Mouse (Mus musculus) ovary, postnatal 10 days (tissue): ENCODE measurements around the gene Dcps.
"Not testable (repeated sequence)": the region's sequence is repeated elsewhere in the genome, so short reads cannot be mapped to it uniquely, and the experiment has no call there.

ENCODE experiments used
- DNase-seq: peaks from one replicate; pipeline ENCODE4 v3.0.0; 2022; ENCODE audit warnings: low spot score

Gene Dcps

GRCm38 (mm10) chr9:35176124-35176659, 331 bp upstream of the Dcps start:
- DNase-seq = no peak

GRCm38 (mm10) chr9:35173331-35173730, 2.5 kb downstream of the Dcps start:
- no peak for DNase-seq

- DNase-seq = no peak
Observed at GRCm38 (mm10) chr9:35170071-35170470, 5.8 kb downstream of the Dcps start.

GRCm38 (mm10) chr9:35166798-35167635, 8.8 kb downstream of the Dcps start:
- no peak for DNase-seq

DNA sequence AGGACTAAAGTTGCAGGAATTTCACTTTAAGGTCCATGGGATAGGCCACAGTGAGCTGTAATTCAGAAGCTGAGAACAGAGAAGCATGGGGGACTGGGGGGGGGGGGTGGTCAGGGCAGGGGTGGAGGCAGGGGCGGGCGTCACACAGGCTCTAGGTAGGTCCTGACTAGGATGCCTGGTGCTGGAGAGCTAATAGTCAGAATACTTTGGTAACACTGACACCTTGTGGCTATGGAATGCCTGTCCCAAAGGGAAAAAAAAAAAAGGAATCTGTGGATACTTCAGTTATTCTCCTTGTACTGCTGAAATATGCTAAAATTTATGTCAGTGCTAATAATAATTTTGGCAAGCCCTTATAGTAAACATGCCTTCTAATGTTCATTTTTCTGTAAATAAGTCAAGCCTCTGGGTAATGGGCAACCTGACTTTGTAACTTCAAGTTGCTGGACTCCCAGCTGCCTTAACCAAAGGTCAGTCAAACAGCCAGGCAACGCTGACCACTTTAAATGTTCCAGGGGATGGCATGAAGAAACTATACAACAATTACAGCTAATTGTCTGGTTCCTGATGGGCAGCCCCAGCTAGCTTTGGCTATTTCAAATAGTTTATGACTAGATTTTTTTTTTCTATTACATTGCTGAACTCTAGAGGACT, 9.6 kb downstream of the Dcps start:
- no peak for DNase-seq

DNA sequence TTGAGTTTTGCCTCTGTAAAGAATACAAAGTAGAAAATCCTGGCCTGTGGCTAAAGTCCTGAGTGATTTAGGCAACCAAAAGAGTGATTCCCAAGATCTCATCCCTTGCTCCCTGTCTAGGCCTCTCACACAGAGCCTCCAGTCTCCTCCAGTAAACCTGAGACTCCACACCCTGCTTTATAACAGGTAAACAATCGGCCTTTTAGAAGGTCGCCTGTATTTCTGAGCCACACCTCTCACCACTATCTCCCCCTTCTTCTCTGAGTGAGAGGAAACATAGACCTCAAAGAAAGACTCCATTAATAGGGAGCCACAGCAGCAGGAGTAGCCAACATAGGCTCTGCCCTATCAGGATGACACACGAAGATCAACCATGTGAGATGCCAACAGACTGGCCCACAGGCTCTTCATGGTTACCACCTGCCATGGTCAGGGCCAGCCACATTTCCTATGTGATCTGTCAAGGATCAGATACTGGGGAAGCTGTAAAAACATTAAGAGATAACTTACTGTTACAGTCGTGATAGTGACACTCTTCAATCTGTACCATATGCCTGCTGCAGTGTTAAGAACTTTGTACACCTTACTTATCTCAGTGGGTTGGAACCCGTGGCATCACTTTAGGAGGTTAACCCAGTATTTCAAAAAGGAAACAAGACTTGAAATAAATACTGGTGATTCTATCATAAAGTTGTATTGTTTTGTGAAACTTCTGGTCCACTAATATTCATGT, 11.6 kb downstream of the Dcps start:
- DNase-seq = no peak

- DNase-seq = no peak
Observed at GRCm38 (mm10) chr9:35163011-35163690, 12.7 kb downstream of the Dcps start.

- no peak for DNase-seq
Observed at GRCm38 (mm10) chr9:35161721-35162120, 14.1 kb downstream of the Dcps start.

GRCm38 (mm10) chr9:35160662-35161061, 15.2 kb downstream of the Dcps start:
- no peak for DNase-seq

DNA sequence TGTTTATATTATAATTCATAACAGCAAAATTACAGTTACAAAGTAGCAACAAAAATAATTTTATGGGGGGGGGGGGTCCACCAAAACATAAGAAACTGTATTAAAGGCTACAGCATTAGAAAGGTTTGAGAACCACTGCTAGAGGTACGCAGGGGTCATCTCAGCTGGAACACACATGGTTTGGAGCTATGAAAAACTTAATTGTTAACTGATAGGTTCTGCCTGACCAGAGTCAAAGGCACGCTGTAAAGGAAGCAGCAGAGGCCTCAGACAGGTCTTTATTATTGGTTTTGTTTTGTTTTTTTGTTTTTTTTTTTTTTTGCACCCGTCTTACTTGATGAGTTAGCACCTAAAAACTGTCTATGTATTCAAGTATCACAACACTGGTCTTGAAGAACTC, 17.4 kb downstream of the Dcps start:
- no peak for DNase-seq

- no peak for DNase-seq
Observed at GRCm38 (mm10) chr9:35156862-35157261, 19.0 kb downstream of the Dcps start.

DNA sequence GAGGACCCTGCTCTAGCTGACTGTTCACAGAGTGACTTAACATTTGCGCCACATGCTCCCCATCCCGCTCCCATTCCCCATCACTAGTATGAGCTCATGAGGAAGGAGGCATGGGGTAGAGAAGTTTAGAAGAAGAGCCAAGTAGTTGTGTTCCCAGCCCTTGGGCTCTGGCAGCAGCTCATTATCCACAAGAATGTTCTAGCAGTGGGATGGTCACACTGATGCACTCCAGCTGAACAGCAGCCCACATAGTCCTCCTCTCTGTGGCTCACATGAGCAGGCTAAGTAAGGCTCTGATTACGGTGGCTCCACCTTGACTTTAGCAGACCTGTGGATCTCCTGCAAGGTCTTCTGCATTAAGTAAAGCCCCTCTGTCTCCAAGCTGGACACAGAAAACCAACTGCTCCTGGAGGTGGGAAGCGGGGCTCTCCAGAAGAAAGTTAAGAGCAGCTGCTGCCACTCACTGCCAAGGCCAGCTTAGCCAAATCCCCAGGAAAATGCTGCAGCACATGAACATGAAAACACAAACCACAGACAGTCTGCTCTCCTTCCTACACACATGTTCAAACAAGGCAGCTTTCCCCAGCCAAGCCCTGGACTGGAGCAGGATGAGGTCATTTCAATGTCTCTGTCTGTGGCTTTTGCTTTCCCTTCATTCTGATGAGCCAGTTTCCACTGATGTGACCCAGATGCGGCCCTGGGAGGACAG, 19.7 kb downstream of the Dcps start:
- no peak for DNase-seq

DNA sequence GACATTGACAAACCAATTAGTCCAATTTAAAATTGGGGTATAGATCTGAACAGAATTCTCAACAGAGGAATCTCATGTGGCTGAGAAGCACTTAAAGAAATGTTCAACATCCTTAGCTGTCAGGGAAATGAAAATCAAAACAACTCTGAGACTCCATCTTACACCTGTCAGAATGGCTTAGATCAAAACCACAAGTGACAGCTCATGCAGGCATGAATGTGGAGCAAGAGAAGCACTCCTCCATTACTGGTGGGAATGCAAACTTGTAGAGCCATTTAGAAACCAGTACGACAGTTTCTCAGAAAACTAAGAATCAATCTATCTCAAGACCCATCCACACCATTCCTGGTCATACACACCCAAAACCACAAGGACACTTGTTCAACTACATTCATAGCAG, 22.9 kb downstream of the Dcps start:
- no peak for DNase-seq

GRCm38 (mm10) chr9:35148822-35149221, 27.0 kb downstream of the Dcps start:
- not testable (repeated sequence) for DNase-seq

DNA sequence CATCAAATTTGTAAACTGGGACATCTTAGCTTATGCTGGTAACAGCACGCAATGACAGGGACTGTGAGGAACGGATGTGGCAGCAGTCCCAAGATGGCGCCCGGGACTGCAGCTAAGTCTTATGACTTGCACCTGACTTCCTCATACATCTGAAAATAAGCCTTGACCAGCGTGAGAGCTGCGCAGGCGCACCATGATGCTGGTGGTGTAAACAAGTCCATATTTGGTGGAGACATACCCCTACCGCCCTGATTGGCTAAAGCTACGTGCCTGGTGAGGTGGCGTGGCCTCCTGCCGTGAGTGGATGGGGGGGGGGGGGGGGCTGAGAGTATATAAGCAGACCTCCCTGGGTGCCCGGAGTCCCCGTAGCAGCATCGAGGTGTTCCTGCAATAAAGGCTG, 28.6 kb downstream of the Dcps start:
- DNase-seq = not testable (repeated sequence)

GRCm38 (mm10) chr9:35145829-35146228, 30.0 kb downstream of the Dcps start:
- no peak for DNase-seq

DNA sequence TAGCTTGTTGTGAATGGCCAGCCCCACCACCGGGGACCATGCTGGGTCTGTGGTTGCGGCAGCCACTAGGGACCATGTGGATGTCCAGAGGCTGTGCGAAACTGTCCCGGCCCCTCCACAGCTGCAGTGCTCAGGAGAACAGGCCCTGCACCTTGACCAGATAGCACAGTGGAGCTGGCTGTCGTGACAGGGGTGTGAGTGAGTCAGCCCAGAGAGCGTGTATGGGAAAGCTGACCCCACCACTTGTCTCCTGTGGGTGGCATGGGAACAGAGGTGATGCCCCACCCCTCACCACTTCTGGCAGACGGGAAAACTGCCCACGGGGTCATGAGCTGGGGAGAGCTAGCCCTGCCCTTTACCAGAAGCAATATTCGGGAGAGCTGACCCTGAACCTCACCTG, 30.7 kb downstream of the Dcps start:
- no peak for DNase-seq

DNA sequence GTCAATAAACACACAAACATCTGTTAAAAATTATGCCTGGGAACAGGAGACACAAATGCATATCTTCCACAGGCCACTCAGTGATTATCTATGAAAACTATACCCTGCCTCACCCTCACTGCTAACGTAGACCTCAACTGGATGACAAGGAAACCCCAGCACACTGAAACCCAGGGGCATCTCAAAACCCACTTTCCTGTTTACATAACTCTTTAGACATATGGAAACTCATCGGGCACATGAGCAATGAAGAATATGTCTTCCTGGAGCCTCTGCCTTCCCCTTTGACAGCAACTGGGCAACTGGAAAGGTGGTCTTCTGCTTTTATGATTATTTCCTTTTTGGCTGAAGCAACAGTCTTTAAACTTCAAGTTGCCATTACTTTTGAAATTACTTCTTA, 33.6 kb downstream of the Dcps start:
- no peak for DNase-seq

- DNase-seq = no peak
Observed at GRCm38 (mm10) chr9:35139231-35139744, 36.6 kb downstream of the Dcps start.

GRCm38 (mm10) chr9:35138029-35138428, 37.8 kb downstream of the Dcps start:
- DNase-seq = no peak

GRCm38 (mm10) chr9:35135575-35135974, 40.3 kb downstream of the Dcps start:
- DNase-seq = no peak
